Mouse (Mus musculus) T-cell, adult 66 days (primary cell): ENCODE results near the gene Pfpl. TPM values are rescaled to one million over a fixed set of nuclear protein-coding genes. Genes with fewer than 3 reads are reported as not detected.

Source experiments
- total RNA-seq, 2 experiments: library from RNA; stranded (reverse); gene quantifications; 3 replicates in 1 of 2; 4 replicates in 1 of 2; pipeline ENCODE4 v1.2.4; 2023

The Pfpl gene
- total RNA-seq, result not detected

DNA sequence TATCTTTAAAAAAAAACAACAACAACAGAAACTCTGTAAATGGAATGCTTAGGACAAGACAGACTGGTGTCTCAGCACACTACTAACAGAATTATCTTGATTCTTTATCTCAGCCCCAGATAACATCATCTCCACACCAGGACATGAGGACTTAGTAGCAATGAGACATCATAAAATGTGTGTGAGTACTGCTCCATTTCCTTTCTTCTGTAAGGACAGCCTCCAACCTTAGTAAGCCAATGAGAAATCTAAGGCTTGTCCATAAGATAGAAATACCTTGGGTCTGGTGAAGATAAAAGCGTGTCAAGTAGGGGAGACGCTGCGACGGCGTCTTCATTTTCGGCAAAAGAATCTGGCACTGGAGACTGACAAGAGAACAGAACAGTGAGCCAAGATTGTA, at the start of gene Pfpl:
Gene Pfpl (plus strand): TSS at position 301 of the 400 bp plus-strand sequence.

DNA sequence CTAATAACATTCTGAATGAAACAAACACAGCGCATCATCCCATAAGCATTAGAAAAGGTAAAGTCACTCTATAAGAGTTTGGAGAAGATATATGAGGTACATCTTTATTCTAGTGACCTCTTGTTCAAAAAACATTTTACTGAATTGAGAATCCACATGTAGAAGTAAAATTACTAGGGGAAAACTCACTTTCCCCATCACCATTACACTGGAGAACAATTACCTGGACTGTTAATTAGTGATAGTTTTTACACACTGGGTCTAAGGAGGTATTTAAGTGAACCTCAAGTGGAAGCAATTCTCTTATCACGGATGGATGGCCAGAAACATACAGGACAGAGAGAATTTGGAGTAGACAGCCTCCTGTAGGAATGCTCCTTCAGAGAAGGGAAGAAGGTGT, 40.7 kb upstream of the Pfpl start, which contains the start of gene Olfr1440:
Gene Olfr1440 (plus strand): TSS at position 301 of the 400 bp plus-strand sequence.

DNA sequence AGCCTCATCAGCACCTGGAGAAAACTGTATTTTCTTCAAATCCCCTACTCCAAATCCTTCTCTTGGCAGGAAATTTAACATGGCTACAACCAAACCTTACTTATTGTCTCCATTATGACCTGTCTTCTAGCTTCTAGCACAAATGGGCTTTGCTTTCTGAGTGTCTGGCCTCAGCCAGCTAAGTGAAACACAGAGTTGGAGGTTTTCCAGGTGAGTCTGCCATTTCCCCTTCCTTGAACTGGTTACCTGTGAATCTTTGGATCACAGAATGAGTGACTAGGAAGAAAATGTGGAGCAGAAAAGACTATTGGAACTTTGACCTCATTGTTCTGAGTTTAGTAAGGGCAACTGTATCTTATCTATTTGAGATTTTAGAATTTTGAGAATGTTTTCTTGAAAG, 10.3 kb upstream of the Pfpl start, which contains the start of gene Olfr1441:
Gene Olfr1441 (plus strand): TSS at position 73 of the 400 bp plus-strand sequence.

DNA sequence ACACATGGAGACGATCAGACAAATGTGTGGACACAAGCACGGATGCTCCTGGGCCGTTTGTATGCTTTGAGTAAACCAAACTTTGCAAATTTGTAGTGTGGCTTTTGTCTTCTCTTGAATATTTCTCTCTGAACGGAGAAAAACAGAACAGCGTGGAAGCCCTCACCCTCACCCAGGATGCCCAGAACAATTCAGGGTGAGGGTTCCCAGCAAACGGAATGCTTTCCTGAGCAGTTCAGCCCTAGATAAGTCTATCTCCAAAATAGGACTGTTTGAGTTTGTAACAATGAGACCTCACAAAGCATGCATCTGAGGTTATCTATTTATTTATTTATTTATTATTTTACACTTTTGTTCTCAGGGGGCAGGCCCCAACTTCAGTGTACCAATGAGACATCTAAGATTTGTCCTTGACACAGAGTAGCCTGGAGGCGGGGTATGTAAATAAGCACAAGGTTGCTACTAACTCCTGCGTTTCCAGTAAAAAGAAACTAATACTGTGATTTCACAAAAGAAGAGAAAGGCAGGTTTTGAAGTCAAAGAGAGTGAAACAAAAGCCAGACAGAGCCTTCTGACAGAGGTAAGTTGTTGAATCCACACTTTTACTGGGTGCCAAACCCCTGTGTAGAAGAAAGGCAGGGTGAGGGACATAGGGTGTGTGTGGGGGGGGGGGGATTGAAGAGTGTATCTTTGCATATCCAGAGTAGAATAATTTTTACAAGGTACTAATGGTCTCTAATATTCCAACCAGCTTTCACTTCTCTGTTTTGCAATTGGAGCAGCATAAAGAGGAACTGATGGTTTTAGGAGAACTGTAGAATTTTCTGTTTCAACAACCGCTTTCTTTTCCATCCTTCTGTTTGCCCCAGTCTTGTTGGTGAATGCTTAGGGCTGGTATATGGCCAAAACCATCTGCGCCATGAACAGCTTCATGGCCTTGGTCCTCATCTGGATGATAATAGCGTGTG, 32.9 kb downstream of the Pfpl start, which contains the start of gene Mpeg1:
Gene Mpeg1 (plus strand): TSS at position 498 of the 968 bp plus-strand sequence.

Other genes starting within 250 kb of the Pfpl start
- gene Olfr1431, start 227.3 kb upstream of the Pfpl start, total RNA-seq, result not detected
- gene Olfr1432, start 195.3 kb upstream of the Pfpl start, total RNA-seq, result not detected
- not detected for gene Olfr262, start 186.2 kb upstream of the Pfpl start, total RNA-seq
- not detected for gene Olfr235, start 166.9 kb upstream of the Pfpl start, total RNA-seq
- not detected for gene Olfr1434, start 148.1 kb upstream of the Pfpl start, total RNA-seq
- gene Olfr1436, start 128.8 kb upstream of the Pfpl start, total RNA-seq, result not detected
- gene Olfr1437, start 102.8 kb upstream of the Pfpl start, total RNA-seq, result not detected
- not detected for gene Olfr1438-ps1, start 92.0 kb upstream of the Pfpl start, total RNA-seq
- gene Olfr1440, start 40.6 kb upstream of the Pfpl start, total RNA-seq, result not detected
- not detected for gene Olfr1441, start 10.5 kb upstream of the Pfpl start, total RNA-seq
- 10 to 100 TPM in 1 of 2 experiments, 1 to 10 TPM in 1; 8.7 to 17.2 TPM for gene Mpeg1, start 32.9 kb downstream of the Pfpl start, total RNA-seq
- 1 to 10 TPM; 3.6 to 6.2 TPM for gene Dtx4, start 73.5 kb downstream of the Pfpl start, total RNA-seq
- 10 to 100 TPM; 20.3 to 27.8 TPM for gene Fam111a, start 117.8 kb downstream of the Pfpl start, total RNA-seq
- gene Gm4952, start 172.1 kb downstream of the Pfpl start, total RNA-seq, result not detected
- gene Glyat, start 205.4 kb downstream of the Pfpl start, total RNA-seq, result not detected
- not detected for gene Olfr1442, start 242.5 kb downstream of the Pfpl start, total RNA-seq